Mouse (Mus musculus): ENCODE results near the gene Rps6kb2.

- no peak for TF ChIP-seq EP300 (IDR thresholded peaks at IDR 0.05; ENCODE audit: low read depth)
- TF ChIP-seq CTCF (IDR thresholded peaks at IDR 0.05; ENCODE audit: low read depth) = no peak
Measured at GRCm38 (mm10) chr19:4148819-4149218, 14.3 kb downstream of the Rps6kb2 start.

Data from liver, postnatal 0 days (tissue).